Mouse (Mus musculus): ENCODE measurements around the gene Syn3. TPM values are rescaled to one million over a fixed set of nuclear protein-coding genes. Genes with fewer than 3 reads are reported as not detected.

The Syn3 gene
- polyA plus RNA-seq, 1 experiment from 2014 or later: 29.9 TPM

DNA sequence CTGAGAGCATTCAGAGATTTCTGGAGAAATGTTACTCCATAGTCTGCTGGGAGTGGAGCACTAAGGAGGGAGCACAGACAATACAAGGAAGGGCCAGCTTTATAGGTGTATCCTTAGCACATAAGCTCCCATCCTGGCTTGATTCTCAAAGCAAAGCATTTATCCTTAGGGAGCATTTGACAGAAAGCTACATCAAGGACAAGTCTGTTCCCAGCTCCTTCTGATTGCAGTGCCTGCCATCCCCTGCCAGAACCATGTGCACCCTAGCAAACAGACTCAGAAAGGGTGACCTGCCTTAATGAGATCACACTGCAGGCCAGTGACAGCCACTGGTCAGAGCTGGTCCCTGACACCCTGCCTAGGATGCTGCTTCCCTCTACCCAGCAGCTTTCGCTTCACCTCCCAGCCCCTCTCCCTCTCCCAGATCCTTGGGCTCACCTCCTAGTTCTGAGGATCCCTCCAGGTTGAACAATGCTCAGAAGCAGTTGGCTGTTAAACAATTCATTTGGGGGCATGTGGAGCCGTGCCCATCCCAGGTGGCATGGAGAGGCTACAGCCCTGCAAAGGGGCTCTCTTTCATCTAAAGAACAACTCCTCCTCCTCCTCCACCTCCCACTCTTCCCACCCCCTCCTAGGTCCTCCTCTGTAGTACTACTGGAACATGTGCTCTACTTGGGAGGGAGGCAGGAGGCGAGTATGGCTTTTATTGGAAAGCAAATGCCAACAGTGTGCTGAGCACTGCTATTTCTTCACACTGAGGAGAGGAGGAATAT is 7.2 kb downstream of the Syn3 start:
- Histone ChIP-seq H3K36me3 (ENCODE audit: control insufficient read depth, insufficient read depth, low read length) (no peaks in the 10 kb centered on the region), H3K4me1 (ENCODE audit: control insufficient read depth, insufficient read depth, low read depth, low read length) (peaks cover 8% of the 10 kb centered on the region), H3K27ac (ENCODE audit: low read depth, low read length) (peak overlapping the region; percentile 89), H3K9me3 (ENCODE audit: control insufficient read depth, low read length) (no peaks in the 10 kb centered on the region), H3K4me3 (ENCODE audit: low read length) (peak overlapping the region; percentile 49), H3K27me3 (replicated peaks; ENCODE audit: control insufficient read depth, insufficient read depth, low read length) (no peaks in the 10 kb centered on the region), H3K9ac (ENCODE audit: low read depth, low read length) (peak overlapping the region; percentile 72), H3K4me2 (ENCODE audit: low read length) (peak overlapping the region; percentile 51)
- WGBS: 3% methylated on average over 3 of the region's 3 CpGs
- peak; percentile 95 for ATAC-seq

DNA sequence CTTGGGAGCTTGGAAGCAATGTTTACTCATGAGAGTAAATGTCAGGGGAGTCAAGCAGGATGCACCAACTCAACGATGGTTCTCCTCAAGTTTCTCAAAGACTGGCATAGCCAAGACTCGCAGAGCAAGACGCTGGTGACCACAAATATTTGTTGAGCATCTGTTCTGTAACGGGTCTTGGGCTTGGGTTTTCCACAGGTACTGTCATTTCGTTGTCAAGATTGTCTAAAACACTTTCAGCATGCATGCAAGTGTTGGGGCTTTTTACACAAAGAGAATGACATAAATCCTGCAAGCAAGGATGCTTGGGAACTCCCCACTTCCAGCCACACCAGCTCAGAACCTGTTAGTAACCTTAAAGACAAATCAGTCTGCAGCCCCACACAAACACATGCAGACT is 10.2 kb downstream of the Syn3 start:
- H3K9ac ChIP-seq (ENCODE audit: low read depth, low read length): no peak overlapping the region
- 90% methylated on average over 5 of the region's 5 CpGs for WGBS
- no peak overlapping the region; the same call in 1 of the 2 replicates for H3K4me2 ChIP-seq (ENCODE audit: low read length)
- no peak overlapping the region for H3K27ac ChIP-seq (ENCODE audit: low read depth, low read length)
- H3K4me1 ChIP-seq (ENCODE audit: control insufficient read depth, insufficient read depth, low read depth, low read length): peaks cover 8% of the 10 kb centered on the region
- H3K36me3 ChIP-seq (ENCODE audit: control insufficient read depth, insufficient read depth, low read length): no peaks in the 10 kb centered on the region
- no peaks in the 10 kb centered on the region for H3K9me3 ChIP-seq (ENCODE audit: control insufficient read depth, low read length)
- no peaks in the 10 kb centered on the region for H3K27me3 ChIP-seq (replicated peaks; ENCODE audit: control insufficient read depth, insufficient read depth, low read length)
- ATAC-seq: no peak
- H3K4me3 ChIP-seq (ENCODE audit: low read length): no peak overlapping the region

DNA sequence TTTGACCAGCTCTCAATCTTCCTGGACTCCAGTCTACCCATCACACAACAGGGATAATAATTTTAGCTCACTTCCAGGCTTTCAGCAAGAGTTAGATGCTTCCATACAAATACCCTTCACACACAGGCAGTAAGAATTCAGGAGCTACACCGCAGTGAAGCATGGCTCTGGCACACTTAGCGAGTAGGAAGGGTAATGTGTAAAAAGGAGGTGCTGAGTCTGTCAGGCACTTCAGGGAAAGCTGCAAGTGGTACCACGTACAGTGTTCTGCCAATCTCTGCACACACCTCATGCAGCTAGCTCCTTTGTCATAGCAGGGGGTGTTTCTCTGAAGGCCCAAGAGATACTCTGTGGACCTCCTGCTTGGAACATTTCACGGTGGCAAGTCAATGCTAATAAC is 12.7 kb downstream of the Syn3 start:
- no peaks in the 10 kb centered on the region for H3K36me3 ChIP-seq (ENCODE audit: control insufficient read depth, insufficient read depth, low read length)
- H3K4me1 ChIP-seq (ENCODE audit: control insufficient read depth, insufficient read depth, low read depth, low read length): peaks cover 11% of the 10 kb centered on the region
- H3K27me3 ChIP-seq (replicated peaks; ENCODE audit: control insufficient read depth, insufficient read depth, low read length): no peaks in the 10 kb centered on the region
- H3K9ac ChIP-seq (ENCODE audit: low read depth, low read length): no peak overlapping the region
- H3K4me3 ChIP-seq (ENCODE audit: low read length): no peak overlapping the region
- H3K4me2 ChIP-seq (ENCODE audit: low read length): no peak overlapping the region
- no peak overlapping the region for H3K27ac ChIP-seq (ENCODE audit: low read depth, low read length)
- H3K9me3 ChIP-seq (ENCODE audit: control insufficient read depth, low read length): no peaks in the 10 kb centered on the region
- WGBS: 36% methylated on average over 4 of the region's 4 CpGs
- no peak for ATAC-seq

DNA sequence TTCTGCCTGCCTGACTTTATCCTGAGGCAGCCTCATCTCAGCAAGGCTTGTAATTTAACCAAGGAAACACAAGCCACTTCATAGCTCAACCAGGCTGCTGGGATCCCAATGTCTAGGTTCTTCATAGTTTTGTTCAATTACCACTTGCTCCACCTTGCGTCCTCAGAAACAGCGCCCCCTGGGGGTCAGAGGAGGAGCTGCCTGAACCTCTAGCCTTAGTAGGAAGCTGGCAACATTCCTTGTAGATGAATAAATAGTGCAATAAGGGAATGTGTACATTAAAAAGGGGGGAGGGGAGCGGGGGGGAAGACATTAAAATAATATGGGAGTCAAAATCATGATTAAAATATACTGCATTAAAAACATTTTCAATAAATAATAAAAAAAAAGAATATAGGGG is 14.7 kb downstream of the Syn3 start:
- H3K27ac ChIP-seq (ENCODE audit: low read depth, low read length): no peak overlapping the region
- WGBS: 16% methylated on average over 3 of the region's 3 CpGs
- no peak overlapping the region for H3K4me3 ChIP-seq (ENCODE audit: low read length)
- H3K4me1 ChIP-seq (ENCODE audit: control insufficient read depth, insufficient read depth, low read depth, low read length): peaks cover 3% of the 10 kb centered on the region
- H3K36me3 ChIP-seq (ENCODE audit: control insufficient read depth, insufficient read depth, low read length): no peaks in the 10 kb centered on the region
- no peak overlapping the region for H3K4me2 ChIP-seq (ENCODE audit: low read length)
- ATAC-seq: no peak
- H3K9ac ChIP-seq (ENCODE audit: low read depth, low read length): no peak overlapping the region
- no peaks in the 10 kb centered on the region for H3K27me3 ChIP-seq (replicated peaks; ENCODE audit: control insufficient read depth, insufficient read depth, low read length)
- H3K9me3 ChIP-seq (ENCODE audit: control insufficient read depth, low read length): no peaks in the 10 kb centered on the region

DNA sequence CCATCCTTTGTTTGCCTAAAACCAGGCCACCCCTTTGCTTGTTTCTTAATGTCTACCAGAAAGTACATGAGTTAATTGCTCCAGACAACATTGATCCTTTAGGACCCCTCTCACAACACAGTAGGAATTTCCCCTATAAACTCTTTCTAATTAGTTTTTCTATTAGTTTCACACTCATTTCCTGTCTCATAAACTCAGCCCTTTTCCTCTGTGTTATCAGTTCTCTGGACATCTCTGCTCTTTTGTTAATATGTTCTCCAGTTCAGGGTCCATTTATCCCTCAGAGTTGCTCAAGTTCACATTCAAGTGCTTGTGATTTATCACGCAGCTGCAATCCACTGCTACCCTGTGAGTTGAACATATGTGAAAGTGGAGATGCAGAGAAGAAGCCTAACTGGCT is 16.2 kb downstream of the Syn3 start:
- Histone ChIP-seq H3K36me3 (ENCODE audit: control insufficient read depth, insufficient read depth, low read length) (no peaks in the 10 kb centered on the region), H3K9me3 (ENCODE audit: control insufficient read depth, low read length) (no peaks in the 10 kb centered on the region), H3K4me3 (ENCODE audit: low read length) (no peak overlapping the region), H3K4me2 (ENCODE audit: low read length) (no peak overlapping the region), H3K27me3 (replicated peaks; ENCODE audit: control insufficient read depth, insufficient read depth, low read length) (no peaks in the 10 kb centered on the region), H3K27ac (ENCODE audit: low read depth, low read length) (no peak overlapping the region), H3K9ac (ENCODE audit: low read depth, low read length) (no peak overlapping the region), H3K4me1 (ENCODE audit: control insufficient read depth, insufficient read depth, low read depth, low read length) (peaks cover 3% of the 10 kb centered on the region; the same call in 1 of the 2 replicates)
- WGBS: 78% methylated on average over 1 of the region's 1 CpGs
- ATAC-seq: no peak

DNA sequence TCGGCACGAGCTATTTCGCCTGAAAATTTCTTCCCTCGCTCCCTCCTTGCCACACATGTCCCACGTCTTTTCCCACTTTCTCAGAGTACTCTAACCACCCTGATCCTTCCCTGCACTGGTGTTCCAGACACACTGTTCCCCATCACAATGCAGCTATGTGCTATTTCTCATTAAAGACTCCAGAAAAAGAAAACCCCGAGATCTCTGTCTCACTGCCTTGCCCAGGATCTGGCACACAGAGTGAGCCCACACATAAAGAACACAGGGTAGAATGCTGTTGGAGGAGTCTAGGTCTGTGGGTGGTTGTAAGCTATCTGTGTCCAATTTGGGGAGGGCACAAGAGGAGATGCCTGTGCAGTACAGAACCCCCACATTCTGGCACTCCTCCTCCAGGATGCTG is 18.0 kb downstream of the Syn3 start:
- no peak for ATAC-seq
- H3K4me1 ChIP-seq (ENCODE audit: control insufficient read depth, insufficient read depth, low read depth, low read length): peaks cover 3% of the 10 kb centered on the region; the same call in 1 of the 2 replicates
- H3K9ac ChIP-seq (ENCODE audit: low read depth, low read length): no peak overlapping the region
- H3K27me3 ChIP-seq (replicated peaks; ENCODE audit: control insufficient read depth, insufficient read depth, low read length): no peaks in the 10 kb centered on the region
- no peak overlapping the region for H3K4me2 ChIP-seq (ENCODE audit: low read length)
- no peak overlapping the region for H3K27ac ChIP-seq (ENCODE audit: low read depth, low read length)
- no peaks in the 10 kb centered on the region for H3K9me3 ChIP-seq (ENCODE audit: control insufficient read depth, low read length)
- no peak overlapping the region for H3K4me3 ChIP-seq (ENCODE audit: low read length)
- 90% methylated on average over 6 of the region's 6 CpGs for WGBS
- 0 out of 2 replicates have a peak, but pooled peaks cover 2% of the 10 kb centered on the region for H3K36me3 ChIP-seq (ENCODE audit: control insufficient read depth, insufficient read depth, low read length)

DNA sequence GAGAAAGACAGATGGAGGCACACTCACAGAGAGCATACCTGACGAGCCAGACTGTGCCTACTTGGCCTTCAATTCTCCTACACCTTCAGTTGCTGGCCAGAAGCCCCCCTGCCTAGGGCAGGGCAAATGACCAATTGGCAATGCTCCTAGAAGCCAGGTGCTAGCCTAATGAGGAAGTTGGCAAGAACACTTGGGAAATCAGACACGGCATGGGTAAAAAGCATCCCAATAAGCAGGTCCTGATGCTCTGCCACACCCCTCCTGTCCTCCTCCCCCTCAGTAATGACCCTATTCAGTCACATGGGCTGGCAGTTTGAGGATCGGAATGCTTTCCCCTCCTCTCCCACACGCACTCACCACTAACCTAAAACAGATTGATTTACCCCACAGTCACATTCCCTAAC is 19.0 kb downstream of the Syn3 start:
- no peak overlapping the region for H3K4me2 ChIP-seq (ENCODE audit: low read length)
- no peak overlapping the region for H3K27ac ChIP-seq (ENCODE audit: low read depth, low read length)
- no peak overlapping the region for H3K9ac ChIP-seq (ENCODE audit: low read depth, low read length)
- 46% methylated on average over 4 of the region's 4 CpGs for WGBS
- 0 out of 2 replicates have a peak, but pooled peaks cover 2% of the 10 kb centered on the region for H3K36me3 ChIP-seq (ENCODE audit: control insufficient read depth, insufficient read depth, low read length)
- no peaks in the 10 kb centered on the region for H3K9me3 ChIP-seq (ENCODE audit: control insufficient read depth, low read length)
- H3K4me1 ChIP-seq (ENCODE audit: control insufficient read depth, insufficient read depth, low read depth, low read length): peaks cover 3% of the 10 kb centered on the region; the same call in 1 of the 2 replicates
- no peak overlapping the region for H3K4me3 ChIP-seq (ENCODE audit: low read length)
- ATAC-seq: peak; percentile 66
- no peaks in the 10 kb centered on the region for H3K27me3 ChIP-seq (replicated peaks; ENCODE audit: control insufficient read depth, insufficient read depth, low read length)

DNA sequence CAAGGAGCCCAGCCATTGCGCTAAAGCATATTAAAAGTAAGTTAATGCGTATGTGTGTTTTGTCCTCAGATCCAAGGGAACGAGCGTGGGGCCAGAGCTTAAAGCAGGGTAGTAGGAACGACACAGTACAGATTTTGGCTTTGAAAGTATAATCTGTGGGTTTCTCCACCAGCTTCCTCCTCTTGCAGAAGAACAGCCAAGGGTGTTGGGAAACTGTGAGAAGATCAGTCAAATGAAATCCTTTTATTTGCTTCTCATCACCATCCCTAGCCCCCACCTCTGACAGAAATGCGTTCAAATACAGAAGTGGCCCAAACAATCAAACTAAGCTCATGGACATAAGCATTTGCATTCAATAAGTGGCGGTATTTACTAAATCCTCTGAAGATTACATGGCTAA is 22.0 kb downstream of the Syn3 start:
- Histone ChIP-seq H3K27ac (ENCODE audit: low read depth, low read length) (no peak overlapping the region), H3K4me3 (ENCODE audit: low read length) (no peak overlapping the region), H3K4me2 (ENCODE audit: low read length) (no peak overlapping the region), H3K9me3 (ENCODE audit: control insufficient read depth, low read length) (no peaks in the 10 kb centered on the region), H3K27me3 (replicated peaks; ENCODE audit: control insufficient read depth, insufficient read depth, low read length) (no peaks in the 10 kb centered on the region), H3K36me3 (ENCODE audit: control insufficient read depth, insufficient read depth, low read length) (0 out of 2 replicates have a peak, but pooled peaks cover 2% of the 10 kb centered on the region), H3K4me1 (ENCODE audit: control insufficient read depth, insufficient read depth, low read depth, low read length) (no peaks in the 10 kb centered on the region), H3K9ac (ENCODE audit: low read depth, low read length) (no peak overlapping the region)
- WGBS: 84% methylated on average over 7 of the region's 7 CpGs
- ATAC-seq: no peak

DNA sequence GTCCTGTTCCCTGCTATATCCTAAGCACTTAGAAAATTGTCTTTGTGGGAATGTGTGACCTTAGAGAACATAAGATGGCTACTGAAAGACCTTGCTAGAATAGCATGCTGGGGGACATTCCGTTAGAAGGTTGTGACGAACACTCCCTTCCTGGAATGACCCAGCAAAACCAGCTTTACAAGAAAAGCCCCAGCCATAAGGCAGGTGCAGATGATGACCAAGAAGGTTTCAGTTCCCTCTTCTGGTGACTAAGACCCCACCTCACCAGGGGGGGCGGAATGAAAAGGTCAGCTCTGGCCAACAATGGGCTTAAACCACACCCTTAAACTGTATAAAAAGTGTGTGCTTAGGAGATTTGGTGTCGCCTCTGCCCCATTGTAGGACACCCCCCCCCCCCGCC is 23.4 kb downstream of the Syn3 start:
- WGBS: 87% methylated on average over 5 of the region's 5 CpGs
- H3K4me1 ChIP-seq (ENCODE audit: control insufficient read depth, insufficient read depth, low read depth, low read length): no peaks in the 10 kb centered on the region
- 0 out of 2 replicates have a peak, but pooled peaks cover 2% of the 10 kb centered on the region for H3K36me3 ChIP-seq (ENCODE audit: control insufficient read depth, insufficient read depth, low read length)
- H3K9me3 ChIP-seq (ENCODE audit: control insufficient read depth, low read length): no peaks in the 10 kb centered on the region
- ATAC-seq: no peak
- no peaks in the 10 kb centered on the region for H3K27me3 ChIP-seq (replicated peaks; ENCODE audit: control insufficient read depth, insufficient read depth, low read length)
- no peak overlapping the region for H3K27ac ChIP-seq (ENCODE audit: low read depth, low read length)
- H3K9ac ChIP-seq (ENCODE audit: low read depth, low read length): no peak overlapping the region
- no peak overlapping the region for H3K4me3 ChIP-seq (ENCODE audit: low read length)
- H3K4me2 ChIP-seq (ENCODE audit: low read length): no peak overlapping the region

All from hindbrain, embryonic 16.5 days (tissue).